Mouse (Mus musculus): Measurements from ENCODE around the gene Lax1. TPM values are rescaled to one million over a fixed set of nuclear protein-coding genes. Genes with fewer than 3 reads are reported as not detected.

The Lax1 gene
- total and polyA plus RNA-seq, 2 experiments from 2014 or later: 0.15 TPM

DNA sequence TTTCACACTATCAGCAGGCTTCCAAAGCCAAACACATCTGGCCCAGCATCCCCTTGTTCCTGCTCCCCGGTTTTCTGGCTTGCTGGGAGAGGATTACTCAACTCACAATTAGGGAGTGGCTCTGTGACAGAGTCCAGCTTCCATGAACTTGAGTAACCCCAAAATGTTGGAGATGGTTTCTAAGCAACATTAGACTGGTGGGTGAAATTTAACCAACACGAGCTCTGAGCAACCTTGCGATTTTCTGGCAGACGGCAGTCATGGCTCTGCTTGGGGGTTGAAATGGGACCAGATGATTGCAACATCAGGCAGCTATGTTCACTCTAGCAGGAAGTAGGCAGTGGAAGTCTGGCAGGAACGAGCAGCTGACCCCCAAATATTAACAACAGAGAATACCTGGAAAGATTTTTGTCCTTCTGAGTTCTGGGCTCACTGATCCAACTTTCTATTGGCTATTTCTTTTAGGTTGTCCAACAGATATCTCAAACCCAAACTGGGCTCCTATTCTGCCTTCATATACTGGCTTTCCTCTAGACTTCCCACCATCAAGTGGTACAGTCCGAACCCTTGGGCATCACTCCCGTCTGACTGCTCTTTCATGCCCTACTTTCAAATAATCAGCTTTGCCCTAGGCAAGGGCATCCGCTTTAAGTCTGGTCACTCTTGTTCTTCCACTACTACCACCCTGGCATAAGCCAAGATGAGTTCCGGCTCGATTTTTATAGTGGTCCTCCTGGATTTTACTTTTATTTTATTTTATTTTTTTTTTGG is 4.0 kb downstream of the Lax1 start:
- Histone ChIP-seq H3K9ac (replicated peaks; ENCODE audit: low read depth, low read length) (no peak overlapping the region), H3K27ac (ENCODE audit: low read depth) (no peak overlapping the region; the same call in 1 of the 2 replicates), H3K4me2 (ENCODE audit: low read depth, low read length) (no peak overlapping the region), H3K4me3 (ENCODE audit: low read depth, low read length) (no peak overlapping the region), H3K36me3 (replicated peaks; ENCODE audit: control insufficient read depth, insufficient read depth, low read length) (no peaks in the 10 kb centered on the region), H3K4me1 (ENCODE audit: control insufficient read depth, insufficient read depth) (no peaks in the 10 kb centered on the region), H3K9me3 (replicated peaks; ENCODE audit: control insufficient read depth, low read length) (no peaks in the 10 kb centered on the region), H3K27me3 (ENCODE audit: control insufficient read depth, insufficient read depth, low read length) (no peaks in the 10 kb centered on the region)
- WGBS: 71% methylated on average over 10 of the region's 10 CpGs
- ATAC-seq (ENCODE audit: insufficient read depth, low read depth): peak; percentile 64
- peak; percentile 52 for DNase-seq (ENCODE audit: low spot score)
- no peak for TF ChIP-seq CTCF (IDR thresholded peaks at IDR 0.05; ENCODE audit: low read depth)
- TF ChIP-seq EP300 (IDR thresholded peaks at IDR 0.05; ENCODE audit: low read depth): no peak

DNA sequence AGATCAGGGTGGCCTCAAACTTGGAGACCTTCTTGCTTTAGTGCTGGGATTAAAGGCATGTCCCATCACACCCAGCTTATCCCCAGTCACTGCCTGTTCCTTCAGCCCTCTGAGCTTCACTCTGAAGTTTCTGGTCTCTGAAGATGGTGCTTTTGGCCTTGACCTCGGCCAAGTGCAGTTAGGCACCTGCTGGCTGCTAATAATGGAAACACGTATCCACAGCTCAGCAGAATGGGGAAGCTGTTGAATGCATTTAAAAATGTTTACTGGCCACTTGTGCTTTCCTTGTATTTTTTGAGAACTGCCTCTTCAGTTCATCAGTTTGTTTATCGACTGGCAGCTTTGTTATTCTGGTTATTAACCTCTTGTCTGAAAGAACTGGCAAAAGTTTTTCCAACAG is 18.1 kb downstream of the Lax1 start:
- H3K9ac ChIP-seq (replicated peaks; ENCODE audit: low read depth, low read length): no peak overlapping the region
- no peak overlapping the region for H3K27ac ChIP-seq (ENCODE audit: low read depth)
- H3K4me3 ChIP-seq (ENCODE audit: low read depth, low read length): no peak overlapping the region
- no peaks in the 10 kb centered on the region for H3K36me3 ChIP-seq (replicated peaks; ENCODE audit: control insufficient read depth, insufficient read depth, low read length)
- ATAC-seq (ENCODE audit: insufficient read depth, low read depth): no peak
- 63% methylated on average over 3 of the region's 3 CpGs for WGBS
- H3K4me2 ChIP-seq (ENCODE audit: low read depth, low read length): no peak overlapping the region
- no peak for DNase-seq (ENCODE audit: low spot score)
- no peak for TF ChIP-seq EP300 (IDR thresholded peaks at IDR 0.05; ENCODE audit: low read depth)
- no peak for TF ChIP-seq CTCF (IDR thresholded peaks at IDR 0.05; ENCODE audit: low read depth)
- H3K27me3 ChIP-seq (ENCODE audit: control insufficient read depth, insufficient read depth, low read length): no peaks in the 10 kb centered on the region
- H3K4me1 ChIP-seq (ENCODE audit: control insufficient read depth, insufficient read depth): no peaks in the 10 kb centered on the region
- H3K9me3 ChIP-seq (replicated peaks; ENCODE audit: control insufficient read depth, low read length): no peaks in the 10 kb centered on the region

DNA sequence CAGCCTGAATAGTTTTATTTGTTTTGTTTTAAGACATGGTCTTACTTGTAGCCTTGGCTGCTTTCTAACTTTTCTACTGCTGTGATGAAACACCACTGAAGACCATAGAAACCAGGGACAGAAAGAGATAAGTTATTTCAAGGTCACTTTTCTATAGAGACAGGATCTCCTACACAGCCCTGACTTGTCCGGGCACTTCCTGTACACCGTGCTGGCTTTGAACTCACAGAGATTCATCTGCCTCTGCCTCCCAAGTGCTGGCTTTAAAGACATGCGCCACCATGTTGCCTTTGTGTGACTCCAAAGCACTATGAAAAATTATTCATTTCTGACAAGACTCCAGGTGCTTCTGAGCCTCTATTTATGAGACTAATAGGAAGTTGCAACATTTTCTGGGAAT is 18.6 kb downstream of the Lax1 start:
- no peaks in the 10 kb centered on the region for H3K9me3 ChIP-seq (replicated peaks; ENCODE audit: control insufficient read depth, low read length)
- TF ChIP-seq EP300 (IDR thresholded peaks at IDR 0.05; ENCODE audit: low read depth): no peak
- TF ChIP-seq CTCF (IDR thresholded peaks at IDR 0.05; ENCODE audit: low read depth): no peak
- H3K9ac ChIP-seq (replicated peaks; ENCODE audit: low read depth, low read length): no peak overlapping the region
- no peak overlapping the region for H3K4me2 ChIP-seq (ENCODE audit: low read depth, low read length)
- no peak overlapping the region for H3K4me3 ChIP-seq (ENCODE audit: low read depth, low read length)
- no peaks in the 10 kb centered on the region for H3K36me3 ChIP-seq (replicated peaks; ENCODE audit: control insufficient read depth, insufficient read depth, low read length)
- no peaks in the 10 kb centered on the region for H3K4me1 ChIP-seq (ENCODE audit: control insufficient read depth, insufficient read depth)
- H3K27me3 ChIP-seq (ENCODE audit: control insufficient read depth, insufficient read depth, low read length): no peaks in the 10 kb centered on the region
- DNase-seq (ENCODE audit: low spot score): no peak
- no peak overlapping the region for H3K27ac ChIP-seq (ENCODE audit: low read depth)
- WGBS: 76% methylated on average over 3 of the region's 3 CpGs
- ATAC-seq (ENCODE audit: insufficient read depth, low read depth): no peak

DNA sequence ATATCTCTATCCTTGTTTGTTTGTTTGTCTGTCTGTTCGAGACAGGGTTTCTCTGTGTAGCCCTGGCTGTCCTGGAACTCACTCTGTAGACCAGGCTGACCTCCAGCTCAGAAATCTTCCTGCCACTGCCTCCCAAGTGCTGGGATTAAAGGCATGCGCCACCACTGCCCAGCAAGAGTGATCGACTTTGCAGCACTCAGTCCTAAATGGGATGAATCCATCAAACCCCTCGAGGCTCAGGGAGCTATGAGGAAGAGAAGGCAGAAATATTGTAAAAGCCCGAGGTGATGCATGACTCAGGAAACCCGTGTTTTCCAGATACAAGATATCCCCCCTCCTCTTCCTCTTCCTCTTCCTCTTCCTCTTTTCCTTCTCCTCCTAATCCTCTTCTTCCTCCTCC is 19.1 kb downstream of the Lax1 start:
- Histone ChIP-seq H3K9ac (replicated peaks; ENCODE audit: low read depth, low read length) (no peak overlapping the region), H3K27me3 (ENCODE audit: control insufficient read depth, insufficient read depth, low read length) (no peaks in the 10 kb centered on the region), H3K36me3 (replicated peaks; ENCODE audit: control insufficient read depth, insufficient read depth, low read length) (no peaks in the 10 kb centered on the region), H3K9me3 (replicated peaks; ENCODE audit: control insufficient read depth, low read length) (no peaks in the 10 kb centered on the region), H3K27ac (ENCODE audit: low read depth) (no peak overlapping the region), H3K4me1 (ENCODE audit: control insufficient read depth, insufficient read depth) (no peaks in the 10 kb centered on the region), H3K4me2 (ENCODE audit: low read depth, low read length) (no peak overlapping the region), H3K4me3 (ENCODE audit: low read depth, low read length) (no peak overlapping the region)
- no peak for DNase-seq (ENCODE audit: low spot score)
- TF ChIP-seq EP300 (IDR thresholded peaks at IDR 0.05; ENCODE audit: low read depth) (no peak), CTCF (IDR thresholded peaks at IDR 0.05; ENCODE audit: low read depth) (no peak)
- 73% methylated on average over 6 of the region's 6 CpGs for WGBS
- no peak for ATAC-seq (ENCODE audit: insufficient read depth, low read depth)

DNA sequence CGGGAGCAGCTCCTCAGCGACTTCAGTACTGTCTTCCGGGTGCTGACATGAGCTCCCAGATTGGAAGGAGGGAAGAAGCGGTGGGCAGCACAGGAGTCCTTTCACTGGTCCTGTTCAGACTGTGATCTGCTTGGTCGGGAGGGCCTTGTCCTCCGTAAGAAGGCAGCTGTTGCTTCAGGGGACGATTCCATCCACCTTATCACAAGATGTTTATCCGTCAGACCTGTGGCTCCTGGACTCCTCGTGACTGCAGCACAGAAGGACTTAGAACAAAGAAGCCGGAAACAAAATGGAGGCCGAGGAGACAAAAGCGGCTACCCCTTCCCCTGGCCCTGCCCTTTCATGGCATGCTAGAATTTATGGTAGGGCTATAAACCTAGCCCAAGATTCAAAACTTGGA is 19.7 kb downstream of the Lax1 start:
- H3K4me3 ChIP-seq (ENCODE audit: low read depth, low read length): no peak overlapping the region

DNA sequence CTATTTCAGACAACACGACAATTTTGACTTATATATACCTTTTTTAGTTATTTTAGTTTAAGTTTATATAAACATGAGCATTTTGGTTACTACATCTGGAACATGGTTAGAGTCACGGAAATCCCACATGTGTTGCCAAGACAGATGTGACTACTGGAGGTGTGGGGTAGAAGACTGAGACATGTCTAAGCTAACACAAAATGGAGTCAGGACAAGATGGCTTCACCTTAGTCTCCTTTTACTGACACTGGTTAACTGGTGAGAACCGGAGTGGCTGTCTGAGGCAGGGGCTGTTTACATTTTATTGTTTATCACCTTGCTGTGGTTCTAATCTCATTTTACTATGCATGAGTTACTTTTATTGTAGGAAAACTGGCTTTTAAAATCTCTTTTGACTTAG is 21.3 kb downstream of the Lax1 start:
- no peak overlapping the region for H3K4me2 ChIP-seq (ENCODE audit: low read depth, low read length)
- WGBS: 88% methylated on average over 3 of the region's 3 CpGs
- H3K36me3 ChIP-seq (replicated peaks; ENCODE audit: control insufficient read depth, insufficient read depth, low read length): no peaks in the 10 kb centered on the region
- H3K4me1 ChIP-seq (ENCODE audit: control insufficient read depth, insufficient read depth): no peaks in the 10 kb centered on the region
- TF ChIP-seq CTCF (IDR thresholded peaks at IDR 0.05; ENCODE audit: low read depth) (no peak), EP300 (IDR thresholded peaks at IDR 0.05; ENCODE audit: low read depth) (no peak)
- no peak for ATAC-seq (ENCODE audit: insufficient read depth, low read depth)
- H3K9me3 ChIP-seq (replicated peaks; ENCODE audit: control insufficient read depth, low read length): no peaks in the 10 kb centered on the region
- H3K27ac ChIP-seq (ENCODE audit: low read depth): no peak overlapping the region
- no peak for DNase-seq (ENCODE audit: low spot score)
- H3K9ac ChIP-seq (replicated peaks; ENCODE audit: low read depth, low read length): no peak overlapping the region
- no peak overlapping the region for H3K4me3 ChIP-seq (ENCODE audit: low read depth, low read length)
- H3K27me3 ChIP-seq (ENCODE audit: control insufficient read depth, insufficient read depth, low read length): no peaks in the 10 kb centered on the region

More for the DNA sequence above, 19.7 kb downstream of the Lax1 start:
- Histone ChIP-seq H3K9me3 (replicated peaks; ENCODE audit: control insufficient read depth, low read length) (no peaks in the 10 kb centered on the region), H3K27me3 (ENCODE audit: control insufficient read depth, insufficient read depth, low read length) (no peaks in the 10 kb centered on the region), H3K4me1 (ENCODE audit: control insufficient read depth, insufficient read depth) (no peaks in the 10 kb centered on the region), H3K9ac (replicated peaks; ENCODE audit: low read depth, low read length) (no peak overlapping the region), H3K27ac (ENCODE audit: low read depth) (no peak overlapping the region), H3K4me2 (ENCODE audit: low read depth, low read length) (no peak overlapping the region), H3K36me3 (replicated peaks; ENCODE audit: control insufficient read depth, insufficient read depth, low read length) (no peaks in the 10 kb centered on the region)
- 73% methylated on average over 12 of the region's 12 CpGs for WGBS
- TF ChIP-seq CTCF (IDR thresholded peaks at IDR 0.05; ENCODE audit: low read depth) (no peak), EP300 (IDR thresholded peaks at IDR 0.05; ENCODE audit: low read depth) (no peak)
- no peak for DNase-seq (ENCODE audit: low spot score)
- ATAC-seq (ENCODE audit: insufficient read depth, low read depth): no peak
